Mouse (Mus musculus) lung, embryonic 14.5 days (tissue): ENCODE measurements around the gene Gm20518. TPM values are rescaled to one million over a fixed set of nuclear protein-coding genes. Genes with fewer than 3 reads are reported as not detected.

Source experiments
- ATAC-seq: fragments of 200-750 bp; cut with Nextera tagmentation; 2 replicates; pipeline ENCODE4 v1.8.0; 2017; ENCODE audit warnings: mild to moderate bottlenecking, moderate TSS enrichment, moderate library complexity; ENCODE audit not compliant: insufficient read depth
- DNase-seq: peaks from one replicate; pipeline ENCODE4 v3.0.0-alpha.2; 2015
- H3K27ac ChIP-seq: fragments of 300-500 bp; sonication (generic); 2 replicates; pipeline ENCODE4 v1.5.1; 2014; ENCODE audit warnings: low read depth, mild to moderate bottlenecking, moderate library complexity
- H3K27me3 ChIP-seq: fragments of 300-500 bp; sonication (generic); 2 replicates; pipeline ENCODE4 v1.6.1; 2014; ENCODE audit warnings: low read length, control low read depth; ENCODE audit not compliant: insufficient read depth
- H3K36me3 ChIP-seq: fragments of 300-500 bp; sonication (generic); 2 replicates; pipeline ENCODE4 v1.6.1; 2014; ENCODE audit warnings: control low read depth; ENCODE audit not compliant: insufficient read depth
- H3K4me1 ChIP-seq: fragments of 300-500 bp; sonication (generic); 2 replicates; pipeline ENCODE4 v1.6.1; 2014; ENCODE audit warnings: antibody characterized with exemption, control low read depth; ENCODE audit not compliant: insufficient read depth
- H3K4me2 ChIP-seq: fragments of 300-500 bp; sonication (generic); 2 replicates; pipeline ENCODE4 v1.6.1; 2014; ENCODE audit warnings: mild to moderate bottlenecking
- H3K4me3 ChIP-seq: fragments of 300-500 bp; sonication (generic); 2 replicates; pipeline ENCODE4 v1.5.1; 2014; ENCODE audit warnings: low read depth, low read length
- H3K9ac ChIP-seq: fragments of 300-500 bp; sonication (generic); 2 replicates; pipeline ENCODE4 v1.6.1; 2014
- H3K9me3 ChIP-seq: fragments of 300-500 bp; sonication (generic); 2 replicates; pipeline ENCODE4 v1.6.1; 2016; ENCODE audit warnings: low read depth, low read length, control low read depth
- CTCF ChIP-seq: IDR thresholded peaks from 2 replicates; pipeline ENCODE4 v1.5.1; 2016; ENCODE audit warnings: antibody characterized with exemption, low read depth
- WGBS: fragments of 180-500 bp; shearing (Covaris S2); extraction: QIAGEN DNeasy Blood & Tissue Kit; methylation state at CpG from one replicate; pipeline ENCODE4 v1.1.7; 2014; 5-methylcytosine and 5-hydroxymethylcytosine counted together
- polyA plus RNA-seq: library from polyadenylated mRNA; unstranded; fragments of >200 nt; fragmentation: Nextera tagmentation; extraction: Ambion mirVana; gene quantifications from 2 replicates; pipeline ENCODE4 v1.2.1, GENCODE M21; 2014

Gm20518 gene
- polyA plus RNA-seq, 1 experiment from 2014 or later = 0.29 TPM

GRCm38 (mm10) chr16:17931906-17932460, 40.5 kb upstream of the Gm20518 start:
- Histone ChIP-seq H3K4me3 (no peak overlapping the region), H3K27me3 (no peaks in the 10 kb centered on the region), H3K9me3 (no peaks in the 10 kb centered on the region), H3K9ac (no peak overlapping the region), H3K4me2 (no peak overlapping the region), H3K36me3 (no peaks in the 10 kb centered on the region), H3K4me1 (0 out of 2 replicates have a peak, but pooled peaks cover 2% of the 10 kb centered on the region), H3K27ac (no peak overlapping the region)
- ATAC-seq (no peak), DNase-seq (no peak)
- 72% methylated on average over 5 of the region's 5 CpGs for WGBS
- no peak for TF ChIP-seq CTCF

DNA sequence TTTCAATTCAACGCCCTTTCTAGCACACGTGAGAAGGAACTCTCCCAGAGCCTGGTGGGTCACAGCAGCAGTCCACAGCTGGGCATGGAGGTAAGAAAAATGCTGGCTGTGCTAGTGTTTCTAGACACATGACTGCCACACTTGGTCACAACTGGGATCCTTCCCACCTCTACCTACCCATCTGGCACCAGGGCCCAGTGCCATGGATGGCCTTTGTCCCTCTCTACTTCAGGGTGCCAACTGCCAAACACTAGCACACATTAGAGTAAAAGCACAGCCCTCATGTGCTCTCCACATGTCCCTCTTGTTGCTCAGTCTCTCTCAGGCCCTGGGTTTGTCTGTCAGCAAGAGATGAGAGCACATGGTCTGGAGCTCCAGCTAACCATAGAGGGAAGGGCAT, 38.2 kb upstream of the Gm20518 start:
- 59% methylated on average over 2 of the region's 2 CpGs for WGBS
- ATAC-seq (no peak), DNase-seq (no peak)
- Histone ChIP-seq H3K9ac (no peak overlapping the region), H3K36me3 (peaks cover 10% of the 10 kb centered on the region; the same call in 1 of the 2 replicates), H3K4me3 (no peak overlapping the region), H3K9me3 (no peaks in the 10 kb centered on the region), H3K27ac (no peak overlapping the region), H3K4me1 (0 out of 2 replicates have a peak, but pooled peaks cover 6% of the 10 kb centered on the region), H3K27me3 (no peaks in the 10 kb centered on the region), H3K4me2 (no peak overlapping the region)
- no peak for TF ChIP-seq CTCF

- Histone ChIP-seq H3K4me1 (0 out of 2 replicates have a peak, but pooled peaks cover 6% of the 10 kb centered on the region), H3K4me3 (no peak overlapping the region), H3K36me3 (peaks cover 10% of the 10 kb centered on the region; the same call in 1 of the 2 replicates), H3K9me3 (no peaks in the 10 kb centered on the region), H3K27ac (peak overlapping the region; percentile 82), H3K27me3 (no peaks in the 10 kb centered on the region), H3K9ac (no peak overlapping the region), H3K4me2 (peak overlapping the region; percentile 97)
- DNase-seq (no peak), ATAC-seq (0 out of 2 replicates have a peak, but pooled peaks have one; percentile 0)
- 34% methylated on average over 2 of the region's 2 CpGs for WGBS
- TF ChIP-seq CTCF = no peak
These were observed 37.7 kb upstream of the Gm20518 start for GRCm38 (mm10) chr16:17929211-17929610.

DNA sequence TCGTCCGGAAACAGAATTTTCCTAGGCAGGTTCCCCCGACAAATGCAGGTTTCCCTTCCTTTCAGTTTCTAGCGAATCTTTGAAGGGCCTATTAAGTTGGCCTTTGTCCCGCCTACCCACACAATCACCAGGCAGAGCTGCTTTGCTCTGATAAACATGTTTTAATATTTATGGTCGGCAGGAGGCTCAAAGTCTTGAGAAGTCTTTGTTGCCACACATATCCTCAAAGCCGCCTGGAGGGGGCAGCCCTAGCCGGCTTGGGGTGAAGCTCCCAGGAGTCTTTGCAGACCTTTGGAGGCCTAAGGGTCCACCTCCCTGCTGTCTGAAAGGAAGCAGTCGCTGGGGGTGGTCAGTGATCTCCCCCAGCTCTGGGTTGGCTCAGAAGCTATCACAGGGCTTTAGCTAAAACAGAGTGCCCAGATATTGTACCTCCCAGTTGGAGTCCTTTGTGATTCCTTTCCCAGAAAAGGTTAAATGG, 37.2 kb upstream of the Gm20518 start:
- peak overlapping the region; percentile 82 for H3K4me3 ChIP-seq
- H3K4me2 ChIP-seq = peak overlapping the region; percentile 97
- H3K27ac ChIP-seq = peak overlapping the region; percentile 82
- peak; percentile 76 for ATAC-seq
- H3K9ac ChIP-seq = peak overlapping the region; percentile 72
- H3K9me3 ChIP-seq = no peaks in the 10 kb centered on the region
- H3K27me3 ChIP-seq = no peaks in the 10 kb centered on the region
- peak; percentile 91 for DNase-seq
- peaks cover 10% of the 10 kb centered on the region; the same call in 1 of the 2 replicates for H3K36me3 ChIP-seq
- under 1% methylated on average over 9 of the region's 9 CpGs for WGBS
- 0 out of 2 replicates have a peak, but pooled peaks cover 6% of the 10 kb centered on the region for H3K4me1 ChIP-seq
- TF ChIP-seq CTCF = peak; percentile 72

DNA sequence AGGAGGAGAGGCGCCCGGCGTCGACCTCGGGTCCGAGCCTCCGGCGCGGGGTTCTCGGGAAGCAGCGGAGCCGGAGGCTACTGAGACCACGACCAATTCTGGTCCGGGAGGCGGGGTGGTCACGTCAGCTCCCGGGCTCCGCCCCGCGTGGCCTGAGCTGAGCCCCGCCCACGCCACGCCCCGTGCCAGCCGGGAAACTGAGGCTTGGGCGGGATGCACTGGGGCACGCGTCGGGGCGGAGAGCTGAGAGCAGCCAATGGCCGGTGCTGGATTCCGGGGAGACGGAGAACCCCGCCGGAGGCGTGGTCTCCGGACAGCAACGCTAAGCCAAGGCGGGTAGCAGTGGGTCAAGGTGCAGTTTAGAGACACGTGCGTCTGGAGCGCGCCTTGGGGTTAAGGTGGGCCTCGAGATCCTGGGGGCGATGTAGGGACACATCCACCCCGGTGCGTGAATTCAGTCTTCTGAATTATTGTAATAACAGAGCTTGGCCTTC, 36.7 kb upstream of the Gm20518 start, which contains the start of gene Slc25a1:
Slc25a1 (minus strand) TSS at position 133 of the 494 bp plus-strand sequence.
- 0% methylated on average over 47 of the region's 47 CpGs for WGBS
- H3K27me3 ChIP-seq = no peaks in the 10 kb centered on the region
- H3K27ac ChIP-seq = peak within 1 kb of the TSS; percentile 82
- no peak for TF ChIP-seq CTCF
- peak within 1 kb of the TSS; percentile 97 for H3K4me2 ChIP-seq
- DNase-seq (peak; percentile 87), ATAC-seq (peak; percentile 78)
- peak within 1 kb of the TSS; percentile 82 for H3K4me3 ChIP-seq
- no peaks in the 10 kb centered on the region for H3K9me3 ChIP-seq
- H3K4me1 ChIP-seq = 0 out of 2 replicates have a peak, but pooled peaks cover 6% of the 10 kb centered on the region
- H3K9ac ChIP-seq = peak within 1 kb of the TSS; percentile 72
- peaks cover 10% of the 10 kb centered on the region; the same call in 1 of the 2 replicates for H3K36me3 ChIP-seq

- Histone ChIP-seq H3K9me3 (no peaks in the 10 kb centered on the region), H3K27ac (peak overlapping the region; percentile 82), H3K4me3 (peak overlapping the region; percentile 82), H3K27me3 (no peaks in the 10 kb centered on the region), H3K4me1 (0 out of 2 replicates have a peak, but pooled peaks cover 7% of the 10 kb centered on the region), H3K9ac (peak overlapping the region; percentile 72), H3K4me2 (peak overlapping the region; percentile 97), H3K36me3 (peaks cover 10% of the 10 kb centered on the region; the same call in 1 of the 2 replicates)
- DNase-seq (peak; percentile 64), ATAC-seq (peak; percentile 49)
- WGBS = 2% methylated on average over 66 of the region's 72 CpGs
- TF ChIP-seq CTCF = no peak
These were observed 36.0 kb upstream of the Gm20518 start for GRCm38 (mm10) chr16:17927351-17928082.
